Mouse (Mus musculus) G1E (cell line): Measurements from ENCODE around the gene Ccdc78.

Experiments used
- CTCF ChIP-seq: IDR thresholded peaks from 2 replicates; pipeline ENCODE4 v1.5.1; 2012; ENCODE audit warnings: low read depth, low read length, inconsistent platforms, mixed read lengths
- GATA1 ChIP-seq: IDR thresholded peaks from 2 replicates; pipeline ENCODE4 v1.6.1; 2012; ENCODE audit warnings: borderline replicate concordance, low read length, inconsistent platforms, mixed read lengths
- TAL1 ChIP-seq: conservative IDR thresholded peaks from 2 replicates; pipeline ENCODE4 v1.6.1; 2012; ENCODE audit warnings: low read depth, low read length, inconsistent platforms, mixed read lengths

DNA sequence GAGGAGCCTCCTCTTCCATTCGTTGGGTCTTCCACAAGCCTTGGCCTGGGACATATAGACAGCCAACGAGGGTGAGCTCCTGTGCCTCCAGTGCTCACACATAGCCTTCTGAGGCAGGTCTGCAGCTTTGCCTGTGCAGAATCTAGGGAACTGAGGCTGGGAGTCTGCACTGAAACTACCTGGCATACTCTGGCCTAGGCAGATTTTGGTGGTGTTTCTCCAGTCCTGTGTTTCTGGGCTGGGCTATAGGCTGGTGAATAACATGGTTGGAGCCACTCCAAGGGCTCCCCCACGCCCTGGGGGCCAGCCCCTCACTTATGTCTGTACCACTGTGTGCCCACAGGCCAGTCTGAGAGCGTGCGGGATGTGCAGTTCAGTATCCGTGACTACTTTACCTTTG lies 38.9 kb downstream of the Ccdc78 start:
- TF ChIP-seq GATA1 = no peak
- TF ChIP-seq CTCF = no peak
- TF ChIP-seq TAL1 = no peak
